Mouse (Mus musculus): Measurements from ENCODE around the gene Ano8. TPM values are rescaled to one million over a fixed set of nuclear protein-coding genes. Genes with fewer than 3 reads are reported as not detected.

Ano8 gene
- total RNA-seq, 2 experiments from 2014 or later = 14.4 to 16.2 TPM

GRCm38 (mm10) chr8:71505979-71506378 is 20.2 kb upstream of the Ano8 start:
- DNase-seq = peak; percentile 62
- intact Hi-C loops (cut with DNase I; ENCODE audit: low total_unique reads) = no loop called here

GRCm38 (mm10) chr8:71505326-71505725 is 19.6 kb upstream of the Ano8 start:
- intact Hi-C loops (cut with DNase I; ENCODE audit: low total_unique reads) = no loop called here
- DNase-seq = no peak

- no peak for DNase-seq
- intact Hi-C loops (cut with DNase I; ENCODE audit: low total_unique reads) = no loop called here
These were observed 18.6 kb upstream of the Ano8 start for GRCm38 (mm10) chr8:71504349-71504748.

- DNase-seq = no peak
- intact Hi-C loops (cut with DNase I; ENCODE audit: low total_unique reads) = no loop called here
These were observed 13.3 kb upstream of the Ano8 start for GRCm38 (mm10) chr8:71498816-71499690.

- DNase-seq = no peak
These were observed 12.2 kb upstream of the Ano8 start for GRCm38 (mm10) chr8:71497881-71498501.

GRCm38 (mm10) chr8:71497077-71497645 is 11.4 kb upstream of the Ano8 start:
- intact Hi-C loops (cut with DNase I; ENCODE audit: low total_unique reads) = no loop called here
- DNase-seq = no peak

More at GRCm38 (mm10) chr8:71497881-71498501, 12.2 kb upstream of the Ano8 start:
- intact Hi-C loops (cut with DNase I; ENCODE audit: low total_unique reads) = no loop called here

- DNase-seq = peak; percentile 94
- intact Hi-C loops (cut with DNase I; ENCODE audit: low total_unique reads) = no loop called here
These were observed 10.7 kb upstream of the Ano8 start for GRCm38 (mm10) chr8:71496481-71496880.

GRCm38 (mm10) chr8:71495811-71496210 is 10.0 kb upstream of the Ano8 start:
- DNase-seq = no peak
- intact Hi-C loops (cut with DNase I; ENCODE audit: low total_unique reads) = no loop called here

- DNase-seq = peak; percentile 88
- intact Hi-C loops (cut with DNase I; ENCODE audit: low total_unique reads) = no loop called here
These were observed 9.3 kb upstream of the Ano8 start for GRCm38 (mm10) chr8:71495039-71495438.

GRCm38 (mm10) chr8:71488454-71488853 is 2.7 kb upstream of the Ano8 start:
- intact Hi-C loops (cut with DNase I; ENCODE audit: low total_unique reads) = no loop called here
- DNase-seq = peak; percentile 80

GRCm38 (mm10) chr8:71487691-71488445 is 2.1 kb upstream of the Ano8 start, which contains the start of gene Gtpbp3:
Gene Gtpbp3, plus strand, starts transcription at chr8:71488103.
- intact Hi-C loops (cut with DNase I; ENCODE audit: low total_unique reads) = no loop called here
- DNase-seq = peak; percentile 90

GRCm38 (mm10) chr8:71486136-71486529 is 370 bp upstream of the Ano8 start:
- no peak for DNase-seq
- intact Hi-C loops (cut with DNase I; ENCODE audit: low total_unique reads) = no loop called here

- intact Hi-C loops (cut with DNase I; ENCODE audit: low total_unique reads) = no loop called here
- no peak for DNase-seq
These were observed 1.0 kb downstream of the Ano8 start for GRCm38 (mm10) chr8:71484736-71485135.

GRCm38 (mm10) chr8:71483932-71484331 is 1.8 kb downstream of the Ano8 start:
- DNase-seq = no peak
- intact Hi-C loops (cut with DNase I; ENCODE audit: low total_unique reads) = no loop called here

GRCm38 (mm10) chr8:71478943-71479342 is 6.8 kb downstream of the Ano8 start:
- intact Hi-C loops (cut with DNase I; ENCODE audit: low total_unique reads) = loop anchor here (5.0 kb wide), 1 partner anchor 662 kb away; no protein-coding TSS in a partner anchor

GRCm38 (mm10) chr8:71477196-71477845 is 8.4 kb downstream of the Ano8 start:
- no peak for DNase-seq
- intact Hi-C loops (cut with DNase I; ENCODE audit: low total_unique reads) = loop anchor here (5.0 kb wide), 1 partner anchor 660 kb away; no protein-coding TSS in a partner anchor

More at GRCm38 (mm10) chr8:71478943-71479342, 6.8 kb downstream of the Ano8 start:
- DNase-seq = no peak

GRCm38 (mm10) chr8:71476099-71476940 is 9.4 kb downstream of the Ano8 start:
- DNase-seq = peak; percentile 84
- intact Hi-C loops (cut with DNase I; ENCODE audit: low total_unique reads) = loop anchor here (5.0 kb wide), 1 partner anchor 659 kb away; no protein-coding TSS in a partner anchor

- no peak for DNase-seq
- intact Hi-C loops (cut with DNase I; ENCODE audit: low total_unique reads) = loop anchor here (5.0 kb wide), 1 partner anchor 658 kb away; no protein-coding TSS in a partner anchor
These were observed 10.1 kb downstream of the Ano8 start for GRCm38 (mm10) chr8:71475702-71476075.
